ENCODE assay signal across 11 mouse cellular contexts in genomic region chr3:149115901-149116300, GRCm38 (mm10).
A peak's percentile ranks its signal among the peaks of the same experiment; 100 is the strongest.
DNase-seq lines count a peak whose midpoint lies in the region; ATAC-seq and TF ChIP-seq lines count a peak whose summit lies in the region.
"Had no signal": no experiment of that assay in that cellular context is flagged by ENCODE, and none has a peak within 500 bp of the region (broad histone marks: within the 10 kb centered on the region; RNA-seq: fewer than 3 reads in every experiment).

No protein-coding gene starts in this region.

- DNase-seq in ES-CJ7 (ENCODE audit: low read depth, low spot score), result peak; percentile 39
- peak; percentile 50 to 70 for DNase-seq in heart, adult 18-20 months
- peak; percentile 30 to 44 for DNase-seq in heart, postnatal 36 days
- DNase-seq in embryo, embryonic 11 days, result no peak

- H3K4me1 ChIP-seq in intestine, postnatal 0 days (replicated peaks; ENCODE audit: control insufficient read depth, insufficient read depth, low read length), result 0 out of 2 replicates have a peak, but pooled peaks cover 4% of the 10 kb centered on the region
- peaks cover 14% of the 10 kb centered on the region for H3K4me1 ChIP-seq in intestine, embryonic 15.5 days (replicated peaks)
- H3K4me1 ChIP-seq in hindbrain, embryonic 12.5 days, result 0 out of 2 replicates have a peak, but pooled peaks cover 2% of the 10 kb centered on the region
- H3K4me1 ChIP-seq: megakaryocyte, embryonic 14.5 days had no signal

- H3K27me3 ChIP-seq in intestine, postnatal 0 days (replicated peaks; ENCODE audit: control insufficient read depth, insufficient read depth, low read length), result no peaks in the 10 kb centered on the region
- no peaks in the 10 kb centered on the region for H3K27me3 ChIP-seq in intestine, embryonic 15.5 days (replicated peaks)
- H3K27me3 ChIP-seq in hindbrain, embryonic 12.5 days, result no peaks in the 10 kb centered on the region
- H3K27me3 ChIP-seq: megakaryocyte, embryonic 14.5 days had no signal

- no peaks in the 10 kb centered on the region for H3K9me3 ChIP-seq in intestine, postnatal 0 days (ENCODE audit: control insufficient read depth)
- no peaks in the 10 kb centered on the region for H3K9me3 ChIP-seq in intestine, embryonic 15.5 days
- H3K9me3 ChIP-seq in hindbrain, embryonic 12.5 days (replicated peaks), result no peaks in the 10 kb centered on the region
- H3K9me3 ChIP-seq: liver, embryonic 12.5 days had no signal

- H3K9ac ChIP-seq in intestine, postnatal 0 days (ENCODE audit: low read depth, low read length), result no peak overlapping the region
- H3K9ac ChIP-seq in intestine, embryonic 15.5 days, result no peak overlapping the region
- no peak overlapping the region for H3K9ac ChIP-seq in hindbrain, embryonic 12.5 days
- H3K9ac ChIP-seq: liver, embryonic 12.5 days had no signal

- intact Hi-C loops in heart, postnatal 36 days (cut with DNase I), result loop anchor here (5.0 kb wide), 1 partner anchor 231 kb away; no protein-coding TSS in a partner anchor

- no peaks in the 10 kb centered on the region for H3K36me3 ChIP-seq in intestine, postnatal 0 days (ENCODE audit: control insufficient read depth, insufficient read depth)
- H3K36me3 ChIP-seq in intestine, embryonic 15.5 days, result no peaks in the 10 kb centered on the region
- H3K36me3 ChIP-seq in hindbrain, embryonic 12.5 days, result no peaks in the 10 kb centered on the region
- H3K36me3 ChIP-seq: liver, embryonic 12.5 days had no signal

- no peak overlapping the region for H3K4me3 ChIP-seq in intestine, postnatal 0 days (ENCODE audit: low read depth, low read length)
- no peak overlapping the region for H3K4me3 ChIP-seq in intestine, embryonic 15.5 days (replicated peaks)
- no peak overlapping the region for H3K4me3 ChIP-seq in hindbrain, embryonic 12.5 days
- H3K4me3 ChIP-seq: liver, embryonic 12.5 days; megakaryocyte, embryonic 14.5 days; myocyte had no signal

- WGBS in intestine, postnatal 0 days, result 50% methylated on average over 12 of the region's 12 CpGs
- 61% methylated on average over 12 of the region's 12 CpGs for WGBS in intestine, embryonic 15.5 days
- 86% methylated on average over 12 of the region's 12 CpGs for WGBS in hindbrain, embryonic 12.5 days

- H3K4me2 ChIP-seq in intestine, postnatal 0 days (replicated peaks; ENCODE audit: low read depth), result peak overlapping the region; percentile 37; the same call in 1 of the 2 replicates
- no peak overlapping the region for H3K4me2 ChIP-seq in intestine, embryonic 15.5 days (replicated peaks)
- H3K4me2 ChIP-seq in hindbrain, embryonic 12.5 days (replicated peaks), result no peak overlapping the region
- H3K4me2 ChIP-seq: liver, embryonic 12.5 days had no signal

- no peak for ATAC-seq in intestine, postnatal 0 days
- no peak for ATAC-seq in intestine, embryonic 15.5 days
- ATAC-seq in hindbrain, embryonic 12.5 days (ENCODE audit: low FRiP score), result no peak
- ATAC-seq: inflammation-experienced regulatory T-cells, adult 6 months; liver, embryonic 12.5 days had no signal

- TF ChIP-seq CTCF in intestine, postnatal 0 days (IDR thresholded peaks at IDR 0.05; ENCODE audit: low read depth), result no peak

- H3K27ac ChIP-seq in intestine, postnatal 0 days (ENCODE audit: low read depth, low read length), result no peak overlapping the region
- H3K27ac ChIP-seq in intestine, embryonic 15.5 days, result no peak overlapping the region
- no peak overlapping the region for H3K27ac ChIP-seq in hindbrain, embryonic 12.5 days
- H3K27ac ChIP-seq: liver, embryonic 12.5 days had no signal
